Mouse (Mus musculus) kidney, adult 2 months (tissue): ENCODE measurements around the gene Lama4.

Experiments used
- CTCF ChIP-seq: fragments of 200-500 bp; conservative IDR thresholded peaks from 2 replicates; pipeline ENCODE4 v1.5.1; 2011; ENCODE audit warnings: low read depth, mild to moderate bottlenecking, control low read depth, low read length, moderate library complexity, mixed read lengths; ENCODE audit not compliant: insufficient read depth, insufficient read length
- POLR2A ChIP-seq: fragments of 200-500 bp; IDR thresholded peaks from one replicate; pipeline ENCODE4 v1.6.1; 2011; ENCODE audit warnings: low read depth, low read length, control low read depth

DNA sequence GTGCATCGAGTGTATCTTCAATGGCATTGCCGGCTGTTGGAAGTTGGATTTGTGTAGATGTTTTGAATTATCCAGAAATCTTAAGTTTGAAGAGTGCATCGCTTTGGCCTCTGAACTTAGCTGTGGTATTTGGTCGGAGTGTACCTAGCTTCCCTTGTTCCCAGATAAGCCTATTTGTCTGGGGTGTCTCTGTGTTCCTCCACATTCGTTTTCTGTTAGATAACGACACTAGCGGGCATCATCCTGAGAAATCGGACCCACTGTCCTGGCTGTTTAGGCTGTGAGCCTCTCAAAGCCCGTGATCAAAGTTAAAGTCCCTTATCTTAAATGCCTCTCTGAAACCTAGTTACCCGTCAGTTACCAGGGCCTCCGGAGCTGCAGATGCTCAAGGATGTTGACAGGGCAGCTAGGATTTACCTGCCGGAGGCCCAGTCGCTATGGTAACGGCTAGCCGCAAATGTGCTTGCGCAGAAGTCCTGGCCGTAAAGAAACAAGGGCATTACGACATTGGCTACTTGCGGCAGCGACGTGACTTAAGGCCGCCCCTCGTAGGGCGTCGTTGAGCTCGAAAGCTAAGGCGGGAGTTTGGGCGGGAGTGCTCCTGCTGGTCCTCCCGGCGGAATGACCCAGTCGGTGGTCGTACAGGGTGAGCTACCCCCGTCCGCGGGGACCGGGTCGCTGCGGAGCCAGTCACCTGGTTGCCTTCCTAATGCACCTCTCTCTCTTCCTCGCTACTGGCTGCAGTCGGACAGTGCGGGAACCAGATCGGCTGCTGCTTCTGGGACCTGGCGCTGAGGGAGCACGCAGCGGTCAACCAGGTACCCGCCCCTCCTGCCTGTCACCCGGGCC is 168.4 kb downstream of the Lama4 start, which contains the start of the genes Fam229b and Tube1:
- no peak for TF ChIP-seq CTCF
- no peak for TF ChIP-seq POLR2A
